ENCODE assay signal across 13 mouse cellular contexts in genomic region chr7:4654221-4654620, GRCm38 (mm10). TPM values are rescaled to one million over a fixed set of nuclear protein-coding genes. Genes with fewer than 3 reads are reported as not detected.
DNase-seq lines count a peak whose midpoint lies in the region; ATAC-seq and TF ChIP-seq lines count a peak whose summit lies in the region.
"Had no signal": no experiment of that assay in that cellular context is flagged by ENCODE, and none has a peak within 500 bp of the region (broad histone marks: within the 10 kb centered on the region; RNA-seq: fewer than 3 reads in every experiment).

No protein-coding gene starts in this region.

- H3K36me3 ChIP-seq in heart, embryonic 10.5 days: peaks cover 10% of the 10 kb centered on the region; the same call in 1 of the 2 replicates
- peaks cover 7% of the 10 kb centered on the region; the same call in 1 of the 2 replicates for H3K36me3 ChIP-seq in limb, embryonic 15.5 days
- peaks cover 36% of the 10 kb centered on the region for H3K36me3 ChIP-seq in limb, embryonic 10.5 days
- H3K36me3 ChIP-seq in neural tube, embryonic 15.5 days: peaks cover 8% of the 10 kb centered on the region; the same call in 1 of the 2 replicates

- H3K27ac ChIP-seq in heart, embryonic 10.5 days: no peak overlapping the region
- peak overlapping the region; percentile 5; the same call in 1 of the 2 replicates for H3K27ac ChIP-seq in limb, embryonic 15.5 days
- H3K27ac ChIP-seq in limb, embryonic 10.5 days: no peak overlapping the region
- peak overlapping the region; percentile 46 for H3K27ac ChIP-seq in brown adipose tissue, adult 24 weeks (replicated peaks; ENCODE audit: low read depth, low read length)
- peak overlapping the region; percentile 32; the same call in 1 of the 2 replicates for H3K27ac ChIP-seq in olfactory bulb, adult 2 months (ENCODE audit: insufficient read depth, low read depth, low read length)
- H3K27ac ChIP-seq in neural tube, embryonic 15.5 days (replicated peaks): no peak overlapping the region
- H3K27ac ChIP-seq: embryonic facial prominence, embryonic 12.5 days; midbrain, embryonic 12.5 days had no signal

- no peak for ATAC-seq in limb, embryonic 15.5 days (ENCODE audit: insufficient number of reproducible peaks, low FRiP score, low TSS enrichment, low read depth)
- no peak for ATAC-seq in neural tube, embryonic 15.5 days (ENCODE audit: low FRiP score)

- H3K4me3 ChIP-seq in heart, embryonic 10.5 days: no peak overlapping the region
- no peak overlapping the region for H3K4me3 ChIP-seq in limb, embryonic 15.5 days
- no peak overlapping the region for H3K4me3 ChIP-seq in limb, embryonic 10.5 days
- 0 out of 2 replicates have a peak overlapping the region, but pooled peaks have one; percentile 6 for H3K4me3 ChIP-seq in brown adipose tissue, adult 24 weeks (ENCODE audit: insufficient read depth, low read depth, low read length)
- no peak overlapping the region for H3K4me3 ChIP-seq in olfactory bulb, adult 2 months (ENCODE audit: insufficient read depth, low read depth, low read length)
- H3K4me3 ChIP-seq in neural tube, embryonic 15.5 days (replicated peaks): no peak overlapping the region
- H3K4me3 ChIP-seq: embryonic facial prominence, embryonic 12.5 days; midbrain, embryonic 12.5 days had no signal

- H3K9me3 ChIP-seq in heart, embryonic 10.5 days: no peaks in the 10 kb centered on the region
- no peaks in the 10 kb centered on the region for H3K9me3 ChIP-seq in limb, embryonic 15.5 days
- no peaks in the 10 kb centered on the region for H3K9me3 ChIP-seq in limb, embryonic 10.5 days (replicated peaks)
- H3K9me3 ChIP-seq in neural tube, embryonic 15.5 days (replicated peaks): no peaks in the 10 kb centered on the region
- H3K9me3 ChIP-seq: embryonic facial prominence, embryonic 12.5 days; midbrain, embryonic 12.5 days had no signal

- no peak for TF ChIP-seq POLR2A in olfactory bulb, adult 2 months (IDR thresholded peaks at IDR 0.05; ENCODE audit: insufficient read depth, low read depth, low read length)

- no peak overlapping the region for H3K9ac ChIP-seq in limb, embryonic 15.5 days
- H3K9ac ChIP-seq in neural tube, embryonic 15.5 days (replicated peaks): no peak overlapping the region
- H3K9ac ChIP-seq: embryonic facial prominence, embryonic 12.5 days; midbrain, embryonic 12.5 days had no signal

- no peak overlapping the region for H3K4me2 ChIP-seq in limb, embryonic 15.5 days
- H3K4me2 ChIP-seq in neural tube, embryonic 15.5 days: no peak overlapping the region
- H3K4me2 ChIP-seq: embryonic facial prominence, embryonic 12.5 days; midbrain, embryonic 12.5 days had no signal

- H3K27me3 ChIP-seq in heart, embryonic 10.5 days (ENCODE audit: insufficient read depth, poor library complexity, severe bottlenecking): no peaks in the 10 kb centered on the region
- no peaks in the 10 kb centered on the region for H3K27me3 ChIP-seq in limb, embryonic 15.5 days
- H3K27me3 ChIP-seq in limb, embryonic 10.5 days (ENCODE audit: low read depth, poor library complexity, severe bottlenecking): no peaks in the 10 kb centered on the region
- no peaks in the 10 kb centered on the region for H3K27me3 ChIP-seq in neural tube, embryonic 15.5 days (replicated peaks)
- H3K27me3 ChIP-seq: embryonic facial prominence, embryonic 12.5 days; midbrain, embryonic 12.5 days had no signal

- WGBS in heart, embryonic 10.5 days: 70% methylated on average over 2 of the region's 2 CpGs
- 86% methylated on average over 2 of the region's 2 CpGs for WGBS in limb, embryonic 15.5 days
- WGBS in limb, embryonic 10.5 days: 97% methylated on average over 2 of the region's 2 CpGs
- 57% methylated on average over 2 of the region's 2 CpGs for WGBS in olfactory bulb, adult 2 months
- WGBS in neural tube, embryonic 15.5 days: 86% methylated on average over 2 of the region's 2 CpGs

- H3K4me1 ChIP-seq in heart, embryonic 10.5 days: peaks cover 57% of the 10 kb centered on the region
- peaks cover 33% of the 10 kb centered on the region for H3K4me1 ChIP-seq in limb, embryonic 15.5 days
- peaks cover 30% of the 10 kb centered on the region for H3K4me1 ChIP-seq in limb, embryonic 10.5 days
- H3K4me1 ChIP-seq in brown adipose tissue, adult 24 weeks (ENCODE audit: control insufficient read depth, insufficient read depth, insufficient read length, low read length): peaks cover 41% of the 10 kb centered on the region
- peaks cover 28% of the 10 kb centered on the region for H3K4me1 ChIP-seq in olfactory bulb, adult 2 months (ENCODE audit: control insufficient read depth, insufficient read depth, low read length)
- peaks cover 51% of the 10 kb centered on the region for H3K4me1 ChIP-seq in neural tube, embryonic 15.5 days

- no peak for TF ChIP-seq CTCF in olfactory bulb, adult 2 months (IDR thresholded peaks at IDR 0.05; ENCODE audit: insufficient read depth, low read depth, low read length)

- DNase-seq in heart, adult 11 months: peak; percentile 74
- no peak for DNase-seq in heart, embryonic 10.5 days (ENCODE audit: low spot score)
- DNase-seq in limb, embryonic 10.5 days (ENCODE audit: low spot score): no peak
- DNase-seq in gastrocnemius, postnatal 25 days: no peak

RNA-seq across cellular contexts. Expression of gene Ppp6r1, which starts 4.6 kb away (rescaled TPM):
- 8.7 and 16.0 TPM in 2 replicates for polyA plus RNA-seq in heart, embryonic 10.5 days (2016; fragmentation: Nextera tagmentation; extraction: Ambion mirVana)
- 6.4 and 7.0 TPM in 2 replicates for polyA plus RNA-seq in limb, embryonic 15.5 days (2015; fragmentation: Nextera tagmentation; extraction: Ambion mirVana)
- polyA plus RNA-seq in limb, embryonic 10.5 days (2016; fragmentation: Nextera tagmentation; extraction: Ambion mirVana): 10.6 and 11.4 TPM in 2 replicates
- 31.0 and 46.4 TPM in 2 replicates for polyA plus RNA-seq in brown adipose tissue, adult 24 weeks (2012; ENCODE audit: insufficient read depth, insufficient read length, missing spikeins)
- polyA plus RNA-seq in olfactory bulb, adult 2 months (2012; ENCODE audit: insufficient read depth, insufficient read length, low replicate concordance, missing spikeins): 310 and 891 TPM in 2 replicates
- total RNA-seq in gastrocnemius, postnatal 25 days (2021): 10 to 100 TPM; 41.8 to 46.2 TPM
- 8.3 and 8.9 TPM in 2 replicates for polyA plus RNA-seq in neural tube, embryonic 15.5 days (2015; fragmentation: Nextera tagmentation; extraction: Ambion mirVana)

RNA-seq across cellular contexts. Expression of gene Tmem86b, which starts 23.0 kb away (rescaled TPM):
- 2.8 and 4.4 TPM in 2 replicates for polyA plus RNA-seq in heart, embryonic 10.5 days (2016; fragmentation: Nextera tagmentation; extraction: Ambion mirVana)
- polyA plus RNA-seq in limb, embryonic 15.5 days (2015; fragmentation: Nextera tagmentation; extraction: Ambion mirVana): 0.52 and 0.99 TPM in 2 replicates
- polyA plus RNA-seq in limb, embryonic 10.5 days (2016; fragmentation: Nextera tagmentation; extraction: Ambion mirVana): 1.7 and 2.1 TPM in 2 replicates
- 1.0 and 2.2 TPM in 2 replicates for polyA plus RNA-seq in brown adipose tissue, adult 24 weeks (2012; ENCODE audit: insufficient read depth, insufficient read length, missing spikeins)
- not detected in 2 replicates for polyA plus RNA-seq in olfactory bulb, adult 2 months (2012; ENCODE audit: insufficient read depth, insufficient read length, low replicate concordance, missing spikeins)
- 1 to 10 TPM; 2.4 to 3.0 TPM for total RNA-seq in gastrocnemius, postnatal 25 days (2021)
- 1.7 and 2.3 TPM in 2 replicates for polyA plus RNA-seq in neural tube, embryonic 15.5 days (2015; fragmentation: Nextera tagmentation; extraction: Ambion mirVana)

RNA-seq across cellular contexts. Expression of gene Hspbp1, which starts 30.6 kb away (rescaled TPM):
- 105 and 118 TPM in 2 replicates for polyA plus RNA-seq in heart, embryonic 10.5 days (2016; fragmentation: Nextera tagmentation; extraction: Ambion mirVana)
- polyA plus RNA-seq in limb, embryonic 15.5 days (2015; fragmentation: Nextera tagmentation; extraction: Ambion mirVana): 81.3 and 85.8 TPM in 2 replicates
- 123 and 130 TPM in 2 replicates for polyA plus RNA-seq in limb, embryonic 10.5 days (2016; fragmentation: Nextera tagmentation; extraction: Ambion mirVana)
- 21.7 and 23.6 TPM in 2 replicates for polyA plus RNA-seq in brown adipose tissue, adult 24 weeks (2012; ENCODE audit: insufficient read depth, insufficient read length, missing spikeins)
- polyA plus RNA-seq in olfactory bulb, adult 2 months (2012; ENCODE audit: insufficient read depth, insufficient read length, low replicate concordance, missing spikeins): not detected in 2 replicates
- 10 to 100 TPM; 21.8 to 23.1 TPM for total RNA-seq in gastrocnemius, postnatal 25 days (2021)
- polyA plus RNA-seq in neural tube, embryonic 15.5 days (2015; fragmentation: Nextera tagmentation; extraction: Ambion mirVana): 156 and 173 TPM in 2 replicates

RNA-seq across cellular contexts. Expression of gene Brsk1, which starts 36.2 kb away (rescaled TPM):
- polyA plus RNA-seq in heart, embryonic 10.5 days (2016; fragmentation: Nextera tagmentation; extraction: Ambion mirVana): 0.89 and 1.0 TPM in 2 replicates
- polyA plus RNA-seq in limb, embryonic 15.5 days (2015; fragmentation: Nextera tagmentation; extraction: Ambion mirVana): 1.00 and 1.2 TPM in 2 replicates
- polyA plus RNA-seq in limb, embryonic 10.5 days (2016; fragmentation: Nextera tagmentation; extraction: Ambion mirVana): 1.3 TPM in 2 replicates
- polyA plus RNA-seq in brown adipose tissue, adult 24 weeks (2012; ENCODE audit: insufficient read depth, insufficient read length, missing spikeins): 0.63 TPM in 2 replicates
- not detected in 2 replicates for polyA plus RNA-seq in olfactory bulb, adult 2 months (2012; ENCODE audit: insufficient read depth, insufficient read length, low replicate concordance, missing spikeins)
- total RNA-seq in gastrocnemius, postnatal 25 days (2021): 1 to 10 TPM; 1.4 to 1.7 TPM
- 6.5 and 6.8 TPM in 2 replicates for polyA plus RNA-seq in neural tube, embryonic 15.5 days (2015; fragmentation: Nextera tagmentation; extraction: Ambion mirVana)

RNA-seq across cellular contexts. Expression of gene Ptprh, which starts 50.4 kb away (rescaled TPM):
- not detected in 2 replicates for polyA plus RNA-seq in heart, embryonic 10.5 days (2016; fragmentation: Nextera tagmentation; extraction: Ambion mirVana)
- polyA plus RNA-seq in limb, embryonic 15.5 days (2015; fragmentation: Nextera tagmentation; extraction: Ambion mirVana): not detected in 2 replicates
- not detected in 2 replicates for polyA plus RNA-seq in limb, embryonic 10.5 days (2016; fragmentation: Nextera tagmentation; extraction: Ambion mirVana)
- polyA plus RNA-seq in brown adipose tissue, adult 24 weeks (2012; ENCODE audit: insufficient read depth, insufficient read length, missing spikeins): not detected in 2 replicates
- polyA plus RNA-seq in olfactory bulb, adult 2 months (2012; ENCODE audit: insufficient read depth, insufficient read length, low replicate concordance, missing spikeins): not detected in 2 replicates
- total RNA-seq in gastrocnemius, postnatal 25 days (2021): not detected
- 0.43 and 0.65 TPM in 2 replicates for polyA plus RNA-seq in neural tube, embryonic 15.5 days (2015; fragmentation: Nextera tagmentation; extraction: Ambion mirVana)
- total RNA-seq: gastrocnemius, adult 18-20 months had no signal
- polyA plus RNA-seq: C2C12; embryonic facial prominence, embryonic 12.5 days; inflammation-experienced regulatory T-cells, adult 6 months had no signal

Comparison
In these comparisons a context has a peak if more than half of its experiments do, and no peak if none do; other contexts are left out.
1. H3K27ac ChIP-seq: peak in limb, embryonic 15.5 days (single experiment), brown adipose tissue, adult 24 weeks (single experiment) and olfactory bulb, adult 2 months (single experiment); none in heart, embryonic 10.5 days (single experiment), limb, embryonic 10.5 days (single experiment) and neural tube, embryonic 15.5 days (single experiment).
2. RNA of gene Hspbp1, which starts 30.6 kb away (polyA plus RNA-seq): 156 to 173 TPM in neural tube, embryonic 15.5 days, 123 to 130 TPM in limb, embryonic 10.5 days, 105 to 118 TPM in heart, embryonic 10.5 days, 81.3 to 85.8 TPM in limb, embryonic 15.5 days and 21.7 to 23.6 TPM in brown adipose tissue, adult 24 weeks; not detected in olfactory bulb, adult 2 months; every median in the first group is over 10 times any median in the second.